Mouse (Mus musculus): ENCODE measurements at regions not wholly inside any gene's neighbourhood (a gene's known extent, or its start where the extent isn't known, plus 50 kb on each side); places are given as distances from the start of the nearest gene placed in this dataset.

GRCm38 (mm10) chr13:90760516-90761050 lies 144.6 kb downstream of the Atp6ap1l start:
- DNase-seq (ENCODE audit: low spot score): no peak
- 30% methylated on average over 4 of the region's 4 CpGs for WGBS
- no peaks in the 10 kb centered on the region for H3K4me1 ChIP-seq (ENCODE audit: control insufficient read depth, insufficient read depth, low read length)

GRCm38 (mm10) chr13:90754451-90754850 lies 150.7 kb downstream of the Atp6ap1l start:
- H3K4me2 ChIP-seq (ENCODE audit: low read depth, low read length): no peak overlapping the region
- 89% methylated on average over 3 of the region's 3 CpGs for WGBS
- ATAC-seq (replicated peaks; ENCODE audit: insufficient number of reproducible peaks, low FRiP score, low TSS enrichment, low read depth) (no peak), DNase-seq (ENCODE audit: low spot score) (no peak)
- no peak overlapping the region for H3K27ac ChIP-seq (replicated peaks; ENCODE audit: low read depth, low read length)
- no peaks in the 10 kb centered on the region for H3K4me1 ChIP-seq (ENCODE audit: control insufficient read depth, insufficient read depth, low read length)
- H3K9ac ChIP-seq (replicated peaks; ENCODE audit: low read length): no peak overlapping the region
- no peaks in the 10 kb centered on the region for H3K36me3 ChIP-seq (replicated peaks; ENCODE audit: control insufficient read depth, insufficient read depth, low read depth, low read length)
- no peak overlapping the region for H3K4me3 ChIP-seq (ENCODE audit: low read depth, low read length)
- H3K27me3 ChIP-seq (ENCODE audit: control insufficient read depth, insufficient read depth, low read length): no peaks in the 10 kb centered on the region
- H3K9me3 ChIP-seq (replicated peaks; ENCODE audit: control insufficient read depth, low read length): no peaks in the 10 kb centered on the region

More at GRCm38 (mm10) chr13:90760516-90761050, 144.6 kb downstream of the Atp6ap1l start:
- Histone ChIP-seq H3K36me3 (replicated peaks; ENCODE audit: control insufficient read depth, insufficient read depth, low read depth, low read length) (no peaks in the 10 kb centered on the region), H3K9me3 (replicated peaks; ENCODE audit: control insufficient read depth, low read length) (no peaks in the 10 kb centered on the region), H3K27ac (replicated peaks; ENCODE audit: low read depth, low read length) (no peak overlapping the region), H3K4me2 (ENCODE audit: low read depth, low read length) (no peak overlapping the region), H3K9ac (replicated peaks; ENCODE audit: low read length) (no peak overlapping the region), H3K27me3 (ENCODE audit: control insufficient read depth, insufficient read depth, low read length) (no peaks in the 10 kb centered on the region), H3K4me3 (ENCODE audit: low read depth, low read length) (no peak overlapping the region)
- ATAC-seq (replicated peaks; ENCODE audit: insufficient number of reproducible peaks, low FRiP score, low TSS enrichment, low read depth): no peak

GRCm38 (mm10) chr13:90749741-90750140 lies 155.4 kb downstream of the Atp6ap1l start:
- Histone ChIP-seq H3K9me3 (replicated peaks; ENCODE audit: control insufficient read depth, low read length) (no peaks in the 10 kb centered on the region), H3K9ac (replicated peaks; ENCODE audit: low read length) (no peak overlapping the region), H3K36me3 (replicated peaks; ENCODE audit: control insufficient read depth, insufficient read depth, low read depth, low read length) (no peaks in the 10 kb centered on the region), H3K4me2 (ENCODE audit: low read depth, low read length) (no peak overlapping the region), H3K4me1 (ENCODE audit: control insufficient read depth, insufficient read depth, low read length) (no peaks in the 10 kb centered on the region), H3K27ac (replicated peaks; ENCODE audit: low read depth, low read length) (no peak overlapping the region), H3K27me3 (ENCODE audit: control insufficient read depth, insufficient read depth, low read length) (no peaks in the 10 kb centered on the region), H3K4me3 (ENCODE audit: low read depth, low read length) (no peak overlapping the region)
- no peak for ATAC-seq (replicated peaks; ENCODE audit: insufficient number of reproducible peaks, low FRiP score, low TSS enrichment, low read depth)
- WGBS: 90% methylated on average over 1 of the region's 1 CpGs
- DNase-seq (ENCODE audit: low spot score): no peak

- Histone ChIP-seq H3K36me3 (replicated peaks; ENCODE audit: control insufficient read depth, insufficient read depth, low read depth, low read length) (no peaks in the 10 kb centered on the region), H3K27me3 (ENCODE audit: control insufficient read depth, insufficient read depth, low read length) (no peaks in the 10 kb centered on the region), H3K4me3 (ENCODE audit: low read depth, low read length) (no peak overlapping the region), H3K4me1 (ENCODE audit: control insufficient read depth, insufficient read depth, low read length) (no peaks in the 10 kb centered on the region), H3K9ac (replicated peaks; ENCODE audit: low read length) (no peak overlapping the region), H3K27ac (replicated peaks; ENCODE audit: low read depth, low read length) (no peak overlapping the region), H3K4me2 (ENCODE audit: low read depth, low read length) (no peak overlapping the region), H3K9me3 (replicated peaks; ENCODE audit: control insufficient read depth, low read length) (no peaks in the 10 kb centered on the region)
- WGBS: 31% methylated on average over 1 of the region's 1 CpGs
- no peak for ATAC-seq (replicated peaks; ENCODE audit: insufficient number of reproducible peaks, low FRiP score, low TSS enrichment, low read depth)
- no peak for DNase-seq (ENCODE audit: low spot score)
Measured at GRCm38 (mm10) chr13:90745063-90745462, 160.1 kb downstream of the Atp6ap1l start.

- no peaks in the 10 kb centered on the region for H3K36me3 ChIP-seq (replicated peaks; ENCODE audit: control insufficient read depth, insufficient read depth, low read depth, low read length)
- H3K27ac ChIP-seq (replicated peaks; ENCODE audit: low read depth, low read length): no peak overlapping the region
- H3K9me3 ChIP-seq (replicated peaks; ENCODE audit: control insufficient read depth, low read length): no peaks in the 10 kb centered on the region
- ATAC-seq (replicated peaks; ENCODE audit: insufficient number of reproducible peaks, low FRiP score, low TSS enrichment, low read depth) (0 out of 2 replicates have a peak, but pooled peaks have one; percentile 59), DNase-seq (ENCODE audit: low spot score) (no peak)
- H3K9ac ChIP-seq (replicated peaks; ENCODE audit: low read length): no peak overlapping the region
- H3K4me3 ChIP-seq (ENCODE audit: low read depth, low read length): no peak overlapping the region
- H3K27me3 ChIP-seq (ENCODE audit: control insufficient read depth, insufficient read depth, low read length): no peaks in the 10 kb centered on the region
- 64% methylated on average over 4 of the region's 4 CpGs for WGBS
- H3K4me2 ChIP-seq (ENCODE audit: low read depth, low read length): no peak overlapping the region
- no peaks in the 10 kb centered on the region for H3K4me1 ChIP-seq (ENCODE audit: control insufficient read depth, insufficient read depth, low read length)
Measured at GRCm38 (mm10) chr13:90742615-90743402, 162.3 kb downstream of the Atp6ap1l start.

- Histone ChIP-seq H3K4me2 (ENCODE audit: low read depth, low read length) (no peak overlapping the region), H3K4me3 (ENCODE audit: low read depth, low read length) (no peak overlapping the region), H3K27ac (replicated peaks; ENCODE audit: low read depth, low read length) (no peak overlapping the region), H3K4me1 (ENCODE audit: control insufficient read depth, insufficient read depth, low read length) (no peaks in the 10 kb centered on the region), H3K9ac (replicated peaks; ENCODE audit: low read length) (no peak overlapping the region), H3K9me3 (replicated peaks; ENCODE audit: control insufficient read depth, low read length) (no peaks in the 10 kb centered on the region), H3K27me3 (ENCODE audit: control insufficient read depth, insufficient read depth, low read length) (no peaks in the 10 kb centered on the region), H3K36me3 (replicated peaks; ENCODE audit: control insufficient read depth, insufficient read depth, low read depth, low read length) (no peaks in the 10 kb centered on the region)
- 86% methylated on average over 1 of the region's 1 CpGs for WGBS
- ATAC-seq (replicated peaks; ENCODE audit: insufficient number of reproducible peaks, low FRiP score, low TSS enrichment, low read depth): no peak
- DNase-seq (ENCODE audit: low spot score): no peak
Measured at GRCm38 (mm10) chr13:90739797-90740196, 165.4 kb downstream of the Atp6ap1l start.

- WGBS: 89% methylated on average over 3 of the region's 3 CpGs
- no peak overlapping the region for H3K4me2 ChIP-seq (ENCODE audit: low read depth, low read length)
- H3K4me1 ChIP-seq (ENCODE audit: control insufficient read depth, insufficient read depth, low read length): no peaks in the 10 kb centered on the region
- ATAC-seq (replicated peaks; ENCODE audit: insufficient number of reproducible peaks, low FRiP score, low TSS enrichment, low read depth): no peak
- no peak for DNase-seq (ENCODE audit: low spot score)
- no peaks in the 10 kb centered on the region for H3K27me3 ChIP-seq (ENCODE audit: control insufficient read depth, insufficient read depth, low read length)
- no peaks in the 10 kb centered on the region for H3K36me3 ChIP-seq (replicated peaks; ENCODE audit: control insufficient read depth, insufficient read depth, low read depth, low read length)
- H3K9me3 ChIP-seq (replicated peaks; ENCODE audit: control insufficient read depth, low read length): no peaks in the 10 kb centered on the region
- no peak overlapping the region for H3K9ac ChIP-seq (replicated peaks; ENCODE audit: low read length)
- no peak overlapping the region for H3K4me3 ChIP-seq (ENCODE audit: low read depth, low read length)
- H3K27ac ChIP-seq (replicated peaks; ENCODE audit: low read depth, low read length): no peak overlapping the region
Measured at GRCm38 (mm10) chr13:90738513-90738912, 166.6 kb downstream of the Atp6ap1l start.

GRCm38 (mm10) chr13:90733265-90733664 lies 171.9 kb downstream of the Atp6ap1l start:
- Histone ChIP-seq H3K27me3 (ENCODE audit: control insufficient read depth, insufficient read depth, low read length) (no peaks in the 10 kb centered on the region), H3K36me3 (replicated peaks; ENCODE audit: control insufficient read depth, insufficient read depth, low read depth, low read length) (no peaks in the 10 kb centered on the region), H3K4me2 (ENCODE audit: low read depth, low read length) (no peak overlapping the region), H3K9ac (replicated peaks; ENCODE audit: low read length) (no peak overlapping the region), H3K4me1 (ENCODE audit: control insufficient read depth, insufficient read depth, low read length) (no peaks in the 10 kb centered on the region), H3K27ac (replicated peaks; ENCODE audit: low read depth, low read length) (no peak overlapping the region), H3K4me3 (ENCODE audit: low read depth, low read length) (no peak overlapping the region), H3K9me3 (replicated peaks; ENCODE audit: control insufficient read depth, low read length) (no peaks in the 10 kb centered on the region)
- WGBS: 93% methylated on average over 3 of the region's 3 CpGs
- ATAC-seq (replicated peaks; ENCODE audit: insufficient number of reproducible peaks, low FRiP score, low TSS enrichment, low read depth) (no peak), DNase-seq (ENCODE audit: low spot score) (no peak)

All from embryonic facial prominence, embryonic 11.5 days (tissue).